ENCODE assay signal across 8 mouse cellular contexts in genomic region chr5:144753041-144753440, GRCm38 (mm10). TPM values are rescaled to one million over a fixed set of nuclear protein-coding genes. Genes with fewer than 3 reads are reported as not detected.
DNase-seq lines count a peak whose midpoint lies in the region; ATAC-seq and TF ChIP-seq lines count a peak whose summit lies in the region.

No protein-coding gene starts in this region.

- no peaks in the 10 kb centered on the region for H3K27me3 ChIP-seq in midbrain, embryonic 15.5 days (replicated peaks)

- peak; percentile 48 for ATAC-seq in midbrain, embryonic 15.5 days (replicated peaks)

- no peak overlapping the region for H3K4me2 ChIP-seq in midbrain, embryonic 15.5 days

- no peak for DNase-seq in gastrocnemius, adult 2 months
- no peak for DNase-seq in gastrocnemius, postnatal 25 days
- peak; percentile 64 for DNase-seq in A20 (ENCODE audit: low read depth, low spot score)
- DNase-seq in brain, adult 2 months (ENCODE audit: low read depth, low spot score): peak; percentile 93
- DNase-seq in frontal cortex, postnatal 25 days (ENCODE audit: low spot score in 2 of 2): peak; percentile 38 to 69
- peak; percentile 39 to 56 for DNase-seq in layer of hippocampus, postnatal 36 days
- no peak for DNase-seq in Muller cell, postnatal 12 days (ENCODE audit: inconsistent ontology term)

- H3K27ac ChIP-seq in gastrocnemius, adult 2 months: no peak overlapping the region
- H3K27ac ChIP-seq in midbrain, embryonic 15.5 days: no peak overlapping the region

- intact Hi-C loops in gastrocnemius, adult 2 months (cut with DNase I): no loop called here

- H3K9ac ChIP-seq in midbrain, embryonic 15.5 days: no peak overlapping the region

- 68% methylated on average over 7 of the region's 7 CpGs for WGBS in midbrain, embryonic 15.5 days

- H3K4me1 ChIP-seq in midbrain, embryonic 15.5 days: peaks cover 13% of the 10 kb centered on the region; the same call in 1 of the 2 replicates

- peaks cover 26% of the 10 kb centered on the region for H3K36me3 ChIP-seq in midbrain, embryonic 15.5 days (replicated peaks)

- H3K9me3 ChIP-seq in midbrain, embryonic 15.5 days: no peaks in the 10 kb centered on the region

- no peak overlapping the region for H3K4me3 ChIP-seq in gastrocnemius, adult 2 months
- H3K4me3 ChIP-seq in midbrain, embryonic 15.5 days: no peak overlapping the region

- peak; percentile 55 for TF ChIP-seq CTCF in gastrocnemius, adult 2 months (IDR thresholded peaks at IDR 0.05)

RNA-seq across cellular contexts. Expression of gene Tmem130, which starts 8.6 kb away (rescaled TPM):
- not detected for total RNA-seq in gastrocnemius, adult 2 months (2021)
- not detected for total RNA-seq in gastrocnemius, postnatal 25 days (2021)
- 100 to 1,000 TPM; 126 to 139 TPM for total RNA-seq in layer of hippocampus, postnatal 36 days (2021)
- 452 and 472 TPM in 2 replicates for polyA plus RNA-seq in midbrain, embryonic 15.5 days (2015; fragmentation: Nextera tagmentation; extraction: Ambion mirVana)

RNA-seq across cellular contexts. Expression of gene Trrap, which starts 14.5 kb away (rescaled TPM):
- 10 to 100 TPM; 24.0 to 28.5 TPM for total RNA-seq in gastrocnemius, adult 2 months (2021)
- 10 to 100 TPM; 27.1 to 29.1 TPM for total RNA-seq in gastrocnemius, postnatal 25 days (2021)
- 100 to 1,000 TPM; 160 to 181 TPM for total RNA-seq in layer of hippocampus, postnatal 36 days (2021)
- polyA plus RNA-seq in midbrain, embryonic 15.5 days (2015; fragmentation: Nextera tagmentation; extraction: Ambion mirVana): 80.9 and 86.1 TPM in 2 replicates

Comparison
In these comparisons a context has a peak if more than half of its experiments do, and no peak if none do; other contexts are left out.
1. DNase-seq: peak in A20 (single experiment), brain, adult 2 months (single experiment), frontal cortex, postnatal 25 days (2 of 2) and layer of hippocampus, postnatal 36 days (2 of 2); none in gastrocnemius, adult 2 months (single experiment), gastrocnemius, postnatal 25 days (single experiment) and Muller cell, postnatal 12 days (single experiment).
2. RNA of gene Tmem130, which starts 8.6 kb away (total RNA-seq): 126 to 139 TPM in layer of hippocampus, postnatal 36 days; not detected in gastrocnemius, adult 2 months and not detected in gastrocnemius, postnatal 25 days; every median in the first group is over 100 times any median in the second.
3. RNA of gene Trrap, which starts 14.5 kb away (total RNA-seq): 160 to 181 TPM in layer of hippocampus, postnatal 36 days; 27.1 to 29.1 TPM in gastrocnemius, postnatal 25 days and 24.0 to 28.5 TPM in gastrocnemius, adult 2 months; every median in the first group is over 4 times any median in the second.